Mouse (Mus musculus): Measurements from ENCODE around the gene Ncoa6.

GRCm38 (mm10) chr2:155518531-155519270 lies 45.0 kb upstream of the Ncoa6 start:
- TF ChIP-seq EP300 (IDR thresholded peaks at IDR 0.05; ENCODE audit: low read depth), result no peak
- no peak for TF ChIP-seq CTCF (IDR thresholded peaks at IDR 0.05; ENCODE audit: low read depth)
